Mouse (Mus musculus) hindbrain, embryonic 14.5 days (tissue): Measurements from ENCODE around the gene Med18. TPM values are rescaled to one million over a fixed set of nuclear protein-coding genes. Genes with fewer than 3 reads are reported as not detected.

Experiments used
- ATAC-seq: fragments of 200-750 bp; cut with Nextera tagmentation; 2 replicates; pipeline ENCODE4 v1.8.0; 2017; ENCODE audit warnings: moderate number of reproducible peaks, mild to moderate bottlenecking, moderate TSS enrichment, moderate library complexity; ENCODE audit not compliant: low FRiP score
- DNase-seq: peaks from one replicate; pipeline ENCODE4 v3.0.0-alpha.2; 2015; ENCODE audit warnings: low spot score
- H3K27ac ChIP-seq: fragments of 300-500 bp; sonication (generic); 2 replicates; pipeline ENCODE4 v1.5.1; 2014; ENCODE audit warnings: mild to moderate bottlenecking, moderate library complexity
- H3K27me3 ChIP-seq: fragments of 300-500 bp; sonication (generic); 2 replicates; pipeline ENCODE4 v1.6.1; 2014; ENCODE audit warnings: mild to moderate bottlenecking, low read length, mixed read lengths; ENCODE audit not compliant: control insufficient read depth, insufficient read depth
- H3K36me3 ChIP-seq: fragments of 300-500 bp; sonication (generic); replicated peaks from 2 replicates; pipeline ENCODE4 v1.6.1; 2014; ENCODE audit not compliant: control insufficient read depth, insufficient read depth
- H3K4me1 ChIP-seq: fragments of 300-500 bp; sonication (generic); replicated peaks from 2 replicates; pipeline ENCODE4 v1.6.1; 2014; ENCODE audit warnings: antibody characterized with exemption, low read length, mixed read lengths; ENCODE audit not compliant: control insufficient read depth, insufficient read depth
- H3K4me2 ChIP-seq: fragments of 300-500 bp; sonication (generic); replicated peaks from 2 replicates; pipeline ENCODE4 v1.6.1; 2014; ENCODE audit warnings: mild to moderate bottlenecking, moderate library complexity
- H3K4me3 ChIP-seq: fragments of 300-500 bp; sonication (generic); replicated peaks from 2 replicates; pipeline ENCODE4 v1.5.1; 2014; ENCODE audit warnings: mild to moderate bottlenecking, low read length
- H3K9ac ChIP-seq: fragments of 300-500 bp; sonication (generic); 2 replicates; pipeline ENCODE4 v1.6.1; 2014
- H3K9me3 ChIP-seq: fragments of 300-500 bp; sonication (generic); 2 replicates; pipeline ENCODE4 v1.6.1; 2016; ENCODE audit warnings: low read length; ENCODE audit not compliant: control insufficient read depth
- WGBS: fragments of 180-500 bp; shearing (Covaris S2); extraction: QIAGEN DNeasy Blood & Tissue Kit; methylation state at CpG from one replicate; pipeline ENCODE4 v1.1.7; 2014; 5-methylcytosine and 5-hydroxymethylcytosine counted together
- polyA plus RNA-seq: library from polyadenylated mRNA; unstranded; fragments of >200 nt; fragmentation: Nextera tagmentation; extraction: Ambion mirVana; gene quantifications from 2 replicates; pipeline ENCODE4 v1.2.1, GENCODE M21; 2014

The Med18 gene
- polyA plus RNA-seq, 1 experiment from 2014 or later, result 10.7 TPM

DNA sequence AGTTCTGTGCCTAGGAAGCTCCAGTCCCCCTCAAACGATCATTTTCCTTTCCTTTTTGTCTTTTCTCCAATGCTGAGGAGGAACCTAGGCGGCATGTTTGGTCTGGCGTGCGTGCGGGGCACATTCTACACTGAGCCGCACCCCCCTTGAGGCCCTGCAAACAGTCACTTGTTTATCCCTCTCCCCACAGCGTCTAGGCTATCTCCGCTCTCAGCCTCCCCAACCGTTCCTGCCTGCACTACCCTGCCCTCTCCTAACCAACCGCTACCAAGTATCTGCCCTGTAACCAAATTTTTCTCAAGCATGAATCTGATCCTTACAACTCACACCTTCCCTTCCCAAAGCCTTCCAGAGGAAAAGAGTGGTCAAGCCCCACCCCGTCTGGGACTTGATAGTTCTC is 39.6 kb upstream of the Med18 start:
- WGBS, result 88% methylated on average over 11 of the region's 11 CpGs
- Histone ChIP-seq H3K4me1 (no peaks in the 10 kb centered on the region), H3K9ac (no peak overlapping the region), H3K4me2 (no peak overlapping the region), H3K4me3 (no peak overlapping the region), H3K27me3 (no peaks in the 10 kb centered on the region), H3K9me3 (no peaks in the 10 kb centered on the region), H3K36me3 (no peaks in the 10 kb centered on the region; the same call in 1 of the 2 replicates), H3K27ac (no peak overlapping the region)
- ATAC-seq, result no peak
- no peak for DNase-seq

DNA sequence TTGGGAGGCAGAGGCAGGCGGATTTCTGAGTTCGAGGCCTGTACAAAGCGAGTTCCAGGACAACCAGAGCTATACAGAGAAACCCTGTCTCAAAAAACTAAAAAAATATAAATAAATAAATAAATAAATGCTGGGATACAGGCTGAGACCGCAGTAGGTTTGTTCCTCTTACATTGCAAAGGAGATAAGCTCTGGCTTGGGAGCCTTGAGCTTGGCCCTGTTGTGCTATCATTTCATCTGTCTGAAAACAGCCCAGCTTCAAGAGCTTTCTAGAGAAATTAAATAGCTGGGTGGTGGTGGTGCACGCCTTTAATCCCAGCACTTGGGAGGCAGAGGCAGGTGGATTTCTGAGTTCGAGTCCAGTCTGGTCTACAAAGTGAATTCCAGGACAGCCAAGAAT is 37.9 kb upstream of the Med18 start:
- WGBS, result 97% methylated on average over 6 of the region's 6 CpGs
- no peak overlapping the region for H3K4me2 ChIP-seq
- H3K4me3 ChIP-seq, result no peak overlapping the region
- ATAC-seq, result no peak
- H3K27ac ChIP-seq, result no peak overlapping the region
- H3K9ac ChIP-seq, result no peak overlapping the region
- no peaks in the 10 kb centered on the region for H3K27me3 ChIP-seq
- no peaks in the 10 kb centered on the region for H3K9me3 ChIP-seq
- H3K36me3 ChIP-seq, result peaks cover 14% of the 10 kb centered on the region; the same call in 1 of the 2 replicates
- no peak for DNase-seq
- H3K4me1 ChIP-seq, result no peaks in the 10 kb centered on the region

DNA sequence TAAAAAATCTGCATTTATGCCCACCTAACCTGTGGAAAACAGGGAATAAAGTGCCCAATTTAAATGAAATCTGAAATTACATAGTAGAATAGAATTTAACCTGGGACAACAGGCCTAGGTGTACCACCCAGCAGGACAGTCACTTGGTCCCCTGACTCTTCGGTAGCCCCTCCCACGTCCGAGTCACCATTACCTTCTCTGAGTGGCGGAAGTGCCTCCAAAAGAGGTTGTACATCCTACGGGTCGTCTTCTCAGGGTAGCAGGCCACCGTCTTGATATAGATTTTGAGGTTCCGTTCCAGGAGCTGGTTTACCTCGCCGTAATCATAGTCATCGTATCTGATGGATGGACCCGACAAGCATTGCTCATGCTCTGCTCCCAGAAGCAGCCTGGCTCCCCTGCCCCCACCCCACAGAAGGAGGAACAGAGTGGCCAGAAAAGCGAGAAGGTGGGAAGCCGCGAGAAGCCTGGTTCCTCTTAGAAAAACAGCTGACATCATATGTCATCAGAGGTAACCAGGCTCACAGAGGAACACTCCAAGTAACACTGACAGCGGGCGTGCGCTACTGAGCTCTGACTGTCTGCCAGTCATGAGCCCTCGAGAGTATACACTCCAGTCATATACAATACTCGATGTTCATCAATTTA is 30.7 kb upstream of the Med18 start:
- Histone ChIP-seq H3K27ac (no peak overlapping the region), H3K4me1 (no peaks in the 10 kb centered on the region; the same call in 1 of the 2 replicates), H3K27me3 (no peaks in the 10 kb centered on the region), H3K4me2 (no peak overlapping the region), H3K9me3 (no peaks in the 10 kb centered on the region), H3K9ac (no peak overlapping the region), H3K4me3 (no peak overlapping the region), H3K36me3 (peaks cover 15% of the 10 kb centered on the region)
- no peak for DNase-seq
- 91% methylated on average over 20 of the region's 20 CpGs for WGBS
- no peak for ATAC-seq

DNA sequence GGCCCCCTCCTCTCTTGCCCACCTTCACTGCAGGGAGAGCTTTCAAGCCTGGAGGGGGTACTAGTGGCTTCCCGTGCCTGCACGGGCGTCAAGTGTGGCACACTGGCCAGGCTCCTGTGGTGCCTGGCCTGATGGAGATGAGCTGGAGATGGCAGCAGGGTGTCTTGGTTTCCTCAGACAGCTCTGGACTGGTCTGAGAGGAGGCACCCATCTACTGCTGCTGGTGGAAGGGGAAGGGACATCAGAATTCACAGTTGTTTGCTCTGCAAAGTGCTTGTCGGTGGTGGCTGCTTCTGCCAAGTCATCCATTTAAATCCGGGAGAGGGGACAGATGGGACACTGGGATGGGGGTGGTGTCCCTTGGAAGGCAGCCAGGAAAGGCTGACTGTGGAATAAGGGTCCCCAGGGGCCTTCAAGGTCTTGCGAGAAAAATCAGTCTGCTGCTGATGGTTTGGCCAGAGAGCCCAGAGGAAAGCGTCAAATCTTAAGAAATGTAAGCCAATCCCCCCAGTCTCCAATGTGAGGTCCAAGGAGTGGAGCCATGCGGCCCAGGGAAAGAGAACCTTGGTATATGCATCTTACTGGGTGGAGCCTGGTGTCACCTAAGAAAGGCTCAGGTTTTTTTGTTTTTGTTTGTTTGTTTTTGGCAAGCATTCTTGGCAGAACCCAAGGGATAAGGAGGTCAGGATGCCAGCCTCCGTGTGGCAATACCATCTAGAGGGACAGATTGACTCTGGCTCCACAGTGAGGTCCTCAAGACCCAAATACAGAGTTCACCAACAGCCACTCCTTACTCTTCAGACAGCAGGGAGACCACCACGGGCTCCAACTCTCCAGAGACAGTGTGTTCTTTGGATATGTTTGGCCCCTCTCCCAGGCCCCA is 28.7 kb upstream of the Med18 start:
- ATAC-seq, result no peak
- 55% methylated on average over 10 of the region's 10 CpGs for WGBS
- H3K9ac ChIP-seq, result no peak overlapping the region
- no peaks in the 10 kb centered on the region for H3K27me3 ChIP-seq
- peak; percentile 46 for DNase-seq
- H3K4me2 ChIP-seq, result no peak overlapping the region
- no peak overlapping the region for H3K4me3 ChIP-seq
- no peak overlapping the region for H3K27ac ChIP-seq
- no peaks in the 10 kb centered on the region; the same call in 1 of the 2 replicates for H3K4me1 ChIP-seq
- peaks cover 9% of the 10 kb centered on the region for H3K36me3 ChIP-seq
- H3K9me3 ChIP-seq, result no peaks in the 10 kb centered on the region

DNA sequence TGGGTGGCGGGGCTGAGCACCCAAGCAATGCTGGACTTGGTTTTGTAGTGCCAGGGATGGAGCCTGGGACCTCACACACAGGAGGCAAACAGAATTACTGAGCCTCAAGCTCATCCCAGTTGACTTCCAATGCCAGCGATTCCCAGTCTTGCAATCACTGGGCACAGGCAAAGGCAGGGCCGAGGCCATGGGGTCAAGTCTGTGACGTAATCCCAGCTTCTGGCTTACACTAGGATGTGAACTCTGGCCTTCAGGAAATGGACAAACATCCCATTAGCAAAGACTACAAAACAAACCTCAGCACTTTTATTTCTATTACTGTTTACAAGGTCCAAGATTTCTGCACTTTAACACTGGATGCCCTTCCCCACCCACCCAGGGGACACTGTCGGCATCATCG is 28.0 kb upstream of the Med18 start:
- H3K4me1 ChIP-seq, result no peaks in the 10 kb centered on the region; the same call in 1 of the 2 replicates
- no peak overlapping the region for H3K4me3 ChIP-seq
- H3K36me3 ChIP-seq, result peaks cover 2% of the 10 kb centered on the region
- no peak overlapping the region for H3K9ac ChIP-seq
- no peak overlapping the region for H3K27ac ChIP-seq
- 86% methylated on average over 6 of the region's 6 CpGs for WGBS
- no peaks in the 10 kb centered on the region for H3K9me3 ChIP-seq
- DNase-seq, result no peak
- H3K27me3 ChIP-seq, result no peaks in the 10 kb centered on the region
- ATAC-seq, result no peak
- H3K4me2 ChIP-seq, result no peak overlapping the region

DNA sequence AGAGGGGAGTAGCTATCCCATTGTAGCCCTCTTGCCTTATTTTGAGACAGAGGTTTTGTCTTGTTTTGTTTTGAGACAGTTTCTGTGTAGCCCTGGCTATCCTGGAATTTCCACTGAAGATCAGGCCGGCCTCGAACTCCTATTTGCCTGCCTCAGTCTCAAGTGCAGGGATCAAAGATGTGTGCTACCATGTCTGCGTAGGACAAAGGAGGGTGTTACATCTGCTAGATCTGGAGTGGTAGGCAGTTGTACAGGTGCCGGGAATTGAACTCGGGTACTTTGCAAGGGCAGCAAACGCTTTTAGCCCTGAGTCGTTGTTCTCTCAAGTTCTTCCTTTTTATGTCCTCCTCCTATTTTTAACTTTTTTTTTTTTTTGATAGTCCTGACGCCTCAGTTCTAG is 27.3 kb upstream of the Med18 start:
- ATAC-seq (no peak), DNase-seq (no peak)
- H3K27ac ChIP-seq, result no peak overlapping the region
- WGBS, result 93% methylated on average over 8 of the region's 8 CpGs
- H3K9ac ChIP-seq, result no peak overlapping the region
- H3K4me2 ChIP-seq, result no peak overlapping the region
- no peak overlapping the region for H3K4me3 ChIP-seq
- no peaks in the 10 kb centered on the region; the same call in 1 of the 2 replicates for H3K36me3 ChIP-seq
- H3K27me3 ChIP-seq, result no peaks in the 10 kb centered on the region
- no peaks in the 10 kb centered on the region for H3K9me3 ChIP-seq
- no peaks in the 10 kb centered on the region; the same call in 1 of the 2 replicates for H3K4me1 ChIP-seq

DNA sequence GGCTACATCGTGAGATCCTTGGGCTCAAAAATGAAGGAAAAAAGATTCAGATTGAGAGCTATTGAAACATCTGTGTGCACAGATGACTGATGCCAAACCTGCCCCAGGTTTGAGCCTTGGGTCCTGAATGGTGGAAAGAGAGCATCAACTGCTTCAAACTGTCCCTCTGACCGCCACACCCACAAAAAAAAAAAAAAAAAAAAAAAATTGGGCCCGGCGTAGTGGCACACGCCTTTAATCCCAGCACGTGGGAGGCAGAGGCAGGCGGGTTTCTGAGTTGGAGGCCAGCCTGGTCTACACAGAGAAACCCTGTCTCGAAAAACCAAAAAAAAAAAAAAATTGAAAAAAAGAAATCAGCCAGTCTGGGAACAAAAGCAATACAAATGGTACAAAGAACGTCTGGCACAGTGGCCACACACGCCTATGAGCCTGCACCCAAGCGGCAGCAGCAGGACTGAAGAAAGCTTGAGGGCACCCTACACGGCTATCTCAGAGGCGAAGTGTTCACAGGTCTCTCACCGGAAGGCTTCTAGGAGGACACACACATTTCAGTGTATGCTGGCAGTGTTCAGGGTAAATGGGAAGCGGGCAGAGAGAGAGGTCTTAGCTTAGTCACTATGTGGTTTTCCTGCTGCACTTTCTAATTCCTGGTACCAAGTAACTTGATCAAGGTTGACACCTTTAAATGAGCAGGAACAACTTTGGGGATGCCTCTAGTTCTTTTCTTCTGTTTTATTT is 26.7 kb upstream of the Med18 start:
- Histone ChIP-seq H3K4me2 (no peak overlapping the region), H3K9me3 (no peaks in the 10 kb centered on the region), H3K9ac (no peak overlapping the region), H3K36me3 (no peaks in the 10 kb centered on the region; the same call in 1 of the 2 replicates), H3K4me3 (no peak overlapping the region), H3K27ac (no peak overlapping the region), H3K27me3 (no peaks in the 10 kb centered on the region), H3K4me1 (no peaks in the 10 kb centered on the region; the same call in 1 of the 2 replicates)
- 93% methylated on average over 15 of the region's 15 CpGs for WGBS
- ATAC-seq (no peak), DNase-seq (no peak)

- no peaks in the 10 kb centered on the region for H3K27me3 ChIP-seq
- H3K4me2 ChIP-seq, result no peak overlapping the region
- no peaks in the 10 kb centered on the region for H3K36me3 ChIP-seq
- 83% methylated on average over 6 of the region's 6 CpGs for WGBS
- H3K4me3 ChIP-seq, result no peak overlapping the region
- no peaks in the 10 kb centered on the region for H3K9me3 ChIP-seq
- DNase-seq, result no peak
- H3K4me1 ChIP-seq, result no peaks in the 10 kb centered on the region; the same call in 1 of the 2 replicates
- no peak overlapping the region for H3K27ac ChIP-seq
- no peak overlapping the region for H3K9ac ChIP-seq
- ATAC-seq, result no peak
These were observed 25.3 kb upstream of the Med18 start for GRCm38 (mm10) chr4:132488976-132489375.

DNA sequence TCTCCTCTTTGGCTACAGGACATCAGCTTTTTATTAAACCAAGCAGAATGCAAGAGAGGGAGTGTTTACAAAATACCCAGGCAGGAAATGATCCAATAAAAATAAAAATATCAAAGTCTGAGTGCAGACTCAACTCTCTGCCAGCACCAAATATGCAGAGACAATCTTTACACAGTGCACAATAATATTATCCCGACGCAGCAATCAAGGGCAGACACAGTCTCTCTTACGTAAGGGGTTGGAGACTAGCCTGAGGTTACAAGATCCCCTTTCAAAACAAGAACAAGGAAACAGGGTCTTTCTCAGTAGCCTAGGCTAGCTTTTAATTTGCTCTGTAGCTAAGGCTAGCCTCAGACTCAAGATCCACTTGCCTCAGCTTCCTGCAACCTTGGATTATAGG is 24.8 kb upstream of the Med18 start:
- no peak overlapping the region for H3K4me2 ChIP-seq
- no peaks in the 10 kb centered on the region; the same call in 1 of the 2 replicates for H3K4me1 ChIP-seq
- H3K36me3 ChIP-seq, result no peaks in the 10 kb centered on the region
- H3K9ac ChIP-seq, result no peak overlapping the region
- 90% methylated on average over 3 of the region's 3 CpGs for WGBS
- no peak overlapping the region for H3K4me3 ChIP-seq
- no peaks in the 10 kb centered on the region for H3K27me3 ChIP-seq
- H3K9me3 ChIP-seq, result no peaks in the 10 kb centered on the region
- DNase-seq (no peak), ATAC-seq (no peak)
- H3K27ac ChIP-seq, result no peak overlapping the region
